Mouse (Mus musculus) heart, adult 18-20 months (tissue): Measurements from ENCODE around the gene Hcar2. TPM values are rescaled to one million over a fixed set of nuclear protein-coding genes. Genes with fewer than 3 reads are reported as not detected.
A peak's percentile ranks its signal among the peaks of the same experiment; 100 is the strongest.

Experiments used
- DNase-seq, 2 experiments: peaks; one replicate each; pipeline ENCODE4 v3.0.0; 2021 to 2022; ENCODE audit warnings: mixed read lengths in 1 of 2
- total RNA-seq, 2 experiments: library from RNA; stranded (reverse); gene quantifications; 2 replicates each; pipeline ENCODE4 v1.2.3; 2021

The Hcar2 gene
- total RNA-seq, 2 experiments from 2014 or later, result 0.39 TPM; not detected in 1

GRCm38 (mm10) chr5:123862374-123863350, 2.6 kb downstream of the Hcar2 start:
- peak in 1 of 2 experiments; percentile 54 for DNase-seq

DNA sequence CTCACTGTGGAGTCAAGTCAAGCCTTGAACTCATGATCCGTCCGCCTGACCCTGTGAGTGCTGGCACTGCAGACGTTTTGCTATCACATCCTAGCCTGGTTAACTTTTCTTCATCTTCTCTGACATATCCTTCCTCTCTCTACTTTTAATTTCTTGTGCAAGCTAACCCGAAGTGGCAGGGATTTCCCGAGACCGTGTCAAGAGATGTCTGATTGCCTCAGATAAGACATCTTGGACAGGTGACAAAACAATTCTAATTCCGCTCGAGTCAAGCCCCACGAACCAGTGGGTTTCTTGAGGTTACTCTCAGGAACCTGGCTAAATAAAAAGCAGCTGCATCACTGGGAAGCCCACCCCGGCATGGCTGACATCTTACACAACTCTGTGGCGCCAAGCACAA, 6.5 kb downstream of the Hcar2 start:
- no peak for DNase-seq

DNA sequence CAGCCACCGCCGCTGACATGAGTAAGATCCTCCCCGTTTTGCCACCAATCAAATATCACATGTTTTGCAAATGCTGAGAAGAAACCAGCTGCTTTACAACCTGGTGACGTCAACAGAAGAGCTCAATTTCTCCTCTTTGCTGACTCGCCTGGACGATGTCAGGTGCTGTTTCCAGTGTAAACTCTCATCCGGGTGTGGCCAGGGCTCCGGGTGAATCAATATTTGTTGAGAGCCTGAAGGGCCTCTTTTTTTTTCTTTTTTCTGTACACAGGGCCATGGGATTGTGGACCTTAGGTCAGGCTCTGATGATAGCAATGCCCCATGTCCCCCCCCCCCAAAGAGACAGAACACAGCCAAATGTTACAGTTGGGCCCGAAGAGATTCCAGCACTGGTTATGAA, 10.8 kb downstream of the Hcar2 start:
- DNase-seq, result no peak

- no peak for DNase-seq
Observed at GRCm38 (mm10) chr5:123853877-123854504, 11.3 kb downstream of the Hcar2 start.

DNA sequence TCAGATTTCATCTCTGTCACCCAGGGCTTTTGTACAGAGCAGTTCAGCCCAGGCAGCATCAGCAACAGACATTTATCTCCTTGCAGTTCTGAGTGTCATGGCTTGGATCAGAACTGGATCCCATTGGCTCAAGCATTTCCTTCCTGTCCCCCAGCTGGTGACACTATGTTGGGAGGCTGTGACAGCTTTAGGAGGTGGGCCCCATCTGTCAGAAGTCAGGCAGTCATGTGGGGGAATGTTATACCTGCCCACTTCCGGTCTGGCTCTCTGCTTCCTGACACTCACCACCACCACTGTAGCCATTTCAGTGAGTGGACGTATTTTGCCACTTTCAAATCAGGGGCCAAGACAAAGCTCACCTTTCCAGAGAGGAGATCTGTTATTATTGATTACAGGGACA, 13.9 kb downstream of the Hcar2 start:
- no peak for DNase-seq

DNA sequence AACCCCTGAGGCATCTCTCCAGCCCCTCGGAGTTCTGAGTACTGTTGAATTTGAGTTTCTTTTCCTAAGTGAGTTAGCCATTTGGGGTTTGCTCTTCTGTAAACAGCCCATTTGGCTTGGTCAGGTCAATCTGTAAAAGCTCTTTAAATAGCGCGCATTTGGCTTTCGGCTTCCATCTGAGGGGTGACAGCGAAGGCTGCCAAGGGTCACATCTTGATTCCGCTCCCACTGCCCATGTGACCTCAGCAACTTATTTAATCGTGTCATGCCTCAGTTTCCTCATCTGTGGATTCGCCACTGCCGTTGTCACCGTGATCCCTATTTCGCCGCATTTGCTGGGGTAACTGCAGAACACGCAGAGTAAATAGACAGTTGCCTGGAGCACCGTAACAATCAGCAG, 21.0 kb downstream of the Hcar2 start:
- DNase-seq, result no peak

DNA sequence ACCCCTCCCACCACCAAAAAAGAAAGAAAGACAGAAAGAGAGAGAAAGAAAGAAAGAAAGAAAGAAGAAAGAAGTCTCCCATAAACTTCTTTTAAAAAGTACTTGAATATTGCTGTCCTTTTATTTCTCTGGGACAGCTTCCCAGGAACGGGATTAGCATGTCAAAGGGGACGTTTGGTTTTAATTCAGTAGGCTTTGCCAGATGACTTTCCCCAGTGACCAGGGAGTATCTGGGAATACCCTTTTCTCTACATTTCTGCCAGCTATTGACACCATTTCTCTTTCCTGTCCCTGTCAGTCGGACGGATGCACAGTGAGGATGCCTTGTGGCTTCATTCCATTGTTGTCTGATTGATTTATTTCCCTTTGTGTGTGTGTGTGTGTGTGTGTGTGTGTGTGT, 21.5 kb downstream of the Hcar2 start:
- DNase-seq, result peak in 1 of 2 experiments; percentile 13

GRCm38 (mm10) chr5:123842935-123843282, 22.4 kb downstream of the Hcar2 start:
- DNase-seq, result no peak

DNA sequence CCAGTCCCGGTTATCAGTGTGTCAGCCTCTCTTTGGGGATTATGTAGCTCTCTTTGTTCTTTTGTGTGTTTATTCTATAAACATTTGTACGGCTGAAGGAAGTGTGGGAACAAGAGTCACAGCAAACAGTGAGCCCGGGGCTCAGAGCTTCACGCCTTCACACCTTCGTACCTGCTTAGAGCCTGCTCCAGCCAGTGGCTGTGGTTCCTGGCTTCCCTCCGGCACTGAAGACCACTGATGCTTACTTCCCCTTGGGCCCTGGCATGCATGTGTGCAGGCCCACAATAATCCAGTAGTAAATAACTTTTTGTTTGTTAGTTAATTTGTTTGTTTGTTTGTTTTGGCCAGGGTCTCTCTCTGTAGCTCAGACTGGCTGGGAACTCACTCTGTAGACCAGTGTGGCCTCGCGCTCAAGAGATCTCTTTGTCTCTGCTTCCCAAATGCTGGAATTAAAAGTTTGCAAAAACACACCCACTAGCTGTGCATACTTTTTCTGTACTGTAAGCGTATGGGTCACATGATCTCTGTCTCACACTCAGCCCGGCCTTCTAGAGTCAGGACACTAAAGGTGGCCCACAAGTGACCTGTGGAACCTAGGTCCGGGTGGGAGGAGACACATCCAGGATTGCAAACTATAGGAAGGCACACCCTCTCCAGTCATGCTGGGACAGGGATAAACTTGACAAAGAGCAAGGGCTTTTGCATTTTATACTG, 22.9 kb downstream of the Hcar2 start:
- no peak for DNase-seq

- no peak for DNase-seq
Observed at GRCm38 (mm10) chr5:123837371-123837770, 27.9 kb downstream of the Hcar2 start.

DNA sequence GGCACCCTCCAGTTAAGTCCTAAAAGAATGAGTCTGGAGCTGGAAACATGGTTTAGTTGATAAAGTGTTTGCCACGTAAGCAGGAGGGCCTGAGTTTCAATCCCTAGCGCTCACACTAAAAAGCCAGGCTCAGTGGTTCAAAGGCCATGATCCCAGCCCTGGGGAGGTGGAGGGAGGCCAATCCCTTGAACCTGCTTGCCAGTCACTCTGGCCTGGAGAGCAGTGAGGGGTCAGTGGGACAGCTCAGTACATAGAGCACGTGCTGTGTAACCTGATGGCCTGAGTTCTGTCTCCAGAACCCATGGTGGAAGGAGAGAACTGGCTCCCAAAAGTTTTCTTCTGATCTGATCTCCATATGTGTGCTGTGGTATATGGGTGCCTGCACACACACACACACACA, 30.5 kb downstream of the Hcar2 start:
- no peak for DNase-seq

GRCm38 (mm10) chr5:123832309-123832708, 33.0 kb downstream of the Hcar2 start:
- DNase-seq, result no peak

DNA sequence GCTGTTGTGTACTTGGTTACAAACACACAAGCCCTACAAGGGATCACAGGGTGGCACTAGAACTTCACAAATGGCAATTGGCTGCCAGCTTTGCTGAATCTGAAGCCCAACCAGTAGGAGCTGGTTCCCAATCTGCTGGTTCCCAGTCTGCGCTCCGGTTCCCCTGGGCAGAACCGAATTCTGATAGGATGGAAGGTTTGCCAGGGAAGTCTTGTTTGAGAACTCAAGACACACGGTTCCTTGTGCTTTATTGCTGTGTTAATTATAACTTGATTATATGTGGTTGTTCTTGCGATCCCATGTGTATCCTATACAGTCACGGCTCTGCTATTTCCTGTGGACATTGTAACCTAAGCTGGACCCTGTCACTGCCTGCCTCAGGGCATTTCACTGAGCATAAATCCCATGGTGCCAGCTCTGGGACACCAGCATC, 37.6 kb downstream of the Hcar2 start:
- peak; percentile 43 to 52 for DNase-seq

- no peak for DNase-seq
Observed at GRCm38 (mm10) chr5:123822706-123823105, 42.6 kb downstream of the Hcar2 start.

DNA sequence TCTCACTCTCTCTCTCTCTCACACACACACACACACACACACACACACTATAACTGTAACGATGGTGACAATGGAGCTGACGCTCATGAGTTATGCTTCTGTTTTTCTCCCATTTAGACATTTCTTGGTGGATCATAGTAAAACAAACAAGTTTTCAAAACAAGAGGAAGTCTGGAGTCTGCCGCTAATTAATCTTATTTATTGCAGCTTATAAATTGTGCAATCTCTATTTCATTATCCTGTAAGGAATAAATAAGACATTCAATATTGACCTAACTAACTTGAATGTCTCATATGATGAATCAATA, 44.1 kb downstream of the Hcar2 start:
- DNase-seq, result no peak

DNA sequence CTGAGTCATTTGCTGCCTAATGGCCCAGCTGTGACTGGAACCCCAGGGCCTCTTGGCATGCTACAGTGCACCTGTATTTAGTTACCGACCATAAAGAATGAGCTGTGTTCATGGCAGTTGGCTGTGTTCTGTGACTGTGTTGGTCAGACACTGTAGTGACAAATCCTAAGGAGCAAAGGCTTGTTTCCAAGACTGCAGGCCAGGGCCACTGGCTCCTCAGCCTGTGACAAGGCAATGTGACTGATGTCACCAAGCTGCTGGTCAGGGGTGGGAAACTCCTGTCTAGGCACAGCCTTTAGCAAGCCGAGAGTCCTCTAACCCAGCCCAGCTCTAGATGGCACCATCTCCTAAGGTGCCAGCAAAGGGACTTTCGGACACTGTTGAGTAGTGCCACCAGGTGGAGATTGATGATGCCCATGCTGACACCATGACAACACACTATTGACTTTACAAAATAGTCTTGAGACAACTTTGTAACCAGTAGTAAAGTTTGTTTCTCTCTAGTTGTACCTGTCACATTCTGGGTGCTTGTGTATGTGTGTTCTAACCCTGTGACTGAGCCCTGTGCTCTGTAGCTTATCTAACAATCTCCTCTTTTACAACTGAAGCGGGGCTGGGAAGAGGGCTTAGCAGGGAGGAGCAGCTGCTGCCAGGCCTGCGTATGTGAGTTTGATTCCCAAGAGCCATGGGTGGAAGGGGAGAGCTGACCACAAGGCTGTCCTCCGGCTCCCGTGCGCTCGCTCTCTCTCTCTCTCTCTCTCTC, 44.6 kb downstream of the Hcar2 start:
- no peak for DNase-seq

- no peak for DNase-seq
Observed at GRCm38 (mm10) chr5:123818941-123819577, 46.2 kb downstream of the Hcar2 start.

DNA sequence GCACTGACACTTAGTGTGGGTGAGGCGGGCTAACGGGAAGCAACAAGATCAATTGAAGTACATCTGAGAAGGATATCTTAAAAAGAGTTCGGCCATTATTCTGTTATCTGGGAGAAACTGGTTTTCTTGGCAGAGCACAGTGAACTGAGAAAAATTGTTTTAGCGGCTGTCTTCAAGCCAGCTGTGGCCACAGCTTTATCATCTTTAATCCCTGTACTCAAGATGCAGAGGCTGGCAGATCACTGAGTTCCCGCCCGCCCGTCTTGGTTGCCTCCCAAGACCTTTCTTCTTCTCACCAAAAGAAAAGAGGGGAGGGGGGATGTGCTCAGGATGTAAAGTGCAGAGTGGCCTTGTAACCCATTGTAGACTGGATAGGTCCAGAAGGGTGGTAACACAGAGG, 48.4 kb downstream of the Hcar2 start:
- DNase-seq, result no peak
